Mouse (Mus musculus): ENCODE results near the gene Hsd17b14.
"Not testable (repeated sequence)": the region's sequence is repeated elsewhere in the genome, so short reads cannot be mapped to it uniquely, and the experiment has no call there.

The Hsd17b14 gene

GRCm38 (mm10) chr7:45554744-45555143, at the start of gene Hsd17b14:
Gene Hsd17b14, plus strand, starts transcription at chr7:45554893.
- DNase-seq (ENCODE audit: low spot score in 2 of 2), result no peak

- no peak for DNase-seq (ENCODE audit: low spot score in 2 of 2)
Measured at GRCm38 (mm10) chr7:45507583-45507982, 47.1 kb upstream of the Hsd17b14 start.

- no peak for DNase-seq (ENCODE audit: low spot score in 2 of 2)
Measured at GRCm38 (mm10) chr7:45508561-45508960, 46.1 kb upstream of the Hsd17b14 start.

GRCm38 (mm10) chr7:45509181-45509882, 45.4 kb upstream of the Hsd17b14 start:
- DNase-seq (ENCODE audit: low spot score in 2 of 2), result no peak

GRCm38 (mm10) chr7:45509912-45510787, 44.5 kb upstream of the Hsd17b14 start, which contains the start of gene Nucb1:
Gene Nucb1, minus strand, starts transcription at chr7:45510406.
- DNase-seq (ENCODE audit: low spot score in 2 of 2), result peak; percentile 88 to 91

GRCm38 (mm10) chr7:45514411-45514810, 40.3 kb upstream of the Hsd17b14 start:
- no peak for DNase-seq (ENCODE audit: low spot score in 2 of 2)

- DNase-seq (ENCODE audit: low spot score in 2 of 2), result no peak
Measured at GRCm38 (mm10) chr7:45515436-45515835, 39.3 kb upstream of the Hsd17b14 start.

GRCm38 (mm10) chr7:45516846-45517245, 37.8 kb upstream of the Hsd17b14 start:
- DNase-seq (ENCODE audit: low spot score in 2 of 2), result not testable (repeated sequence)

- DNase-seq (ENCODE audit: low spot score in 2 of 2), result no peak
Measured at GRCm38 (mm10) chr7:45518618-45519017, 36.1 kb upstream of the Hsd17b14 start.

- no peak for DNase-seq (ENCODE audit: low spot score in 2 of 2)
Measured at GRCm38 (mm10) chr7:45519345-45520120, 35.2 kb upstream of the Hsd17b14 start.

- DNase-seq (ENCODE audit: low spot score in 2 of 2), result no peak
Measured at GRCm38 (mm10) chr7:45520605-45521004, 34.1 kb upstream of the Hsd17b14 start.

- peak; percentile 79 to 81 for DNase-seq (ENCODE audit: low spot score in 2 of 2)
Measured at GRCm38 (mm10) chr7:45521728-45522184, 32.9 kb upstream of the Hsd17b14 start.

GRCm38 (mm10) chr7:45522194-45522752, 32.4 kb upstream of the Hsd17b14 start:
- DNase-seq (ENCODE audit: low spot score in 2 of 2), result no peak

- no peak for DNase-seq (ENCODE audit: low spot score in 2 of 2)
Measured at GRCm38 (mm10) chr7:45522957-45523676, 31.6 kb upstream of the Hsd17b14 start.

GRCm38 (mm10) chr7:45523678-45524170, 31.0 kb upstream of the Hsd17b14 start:
- DNase-seq (ENCODE audit: low spot score in 2 of 2), result no peak

- DNase-seq (ENCODE audit: low spot score in 2 of 2), result no peak
Measured at GRCm38 (mm10) chr7:45524841-45525621, 29.7 kb upstream of the Hsd17b14 start.

- peak; percentile 96 to 99 for DNase-seq (ENCODE audit: low spot score in 2 of 2)
Measured at GRCm38 (mm10) chr7:45525809-45526473, 28.8 kb upstream of the Hsd17b14 start, which contains the start of the genes Ppp1r15a and Plekha4. Gene Ppp1r15a, minus strand, starts transcription at chr7:45526268. Gene Plekha4, plus strand, starts transcription at chr7:45526330.

GRCm38 (mm10) chr7:45526474-45527120, 28.1 kb upstream of the Hsd17b14 start:
- no peak for DNase-seq (ENCODE audit: low spot score in 2 of 2)

- DNase-seq (ENCODE audit: low spot score in 2 of 2), result not testable (repeated sequence)
Measured at GRCm38 (mm10) chr7:45527169-45527568, 27.5 kb upstream of the Hsd17b14 start.

Data from urinary bladder, adult 18-20 months (tissue).